Mouse (Mus musculus) midbrain, embryonic 14.5 days (tissue): ENCODE measurements at regions not wholly inside any gene's neighbourhood (a gene's known extent, or its start where the extent isn't known, plus 50 kb on each side); places are given as distances from the start of the nearest gene placed in this dataset.

Source experiments
- ATAC-seq: fragments of 200-750 bp; cut with Nextera tagmentation; 2 replicates; pipeline ENCODE4 v1.8.0; 2017; ENCODE audit warnings: moderate number of reproducible peaks, moderate library complexity; ENCODE audit not compliant: low FRiP score, low TSS enrichment
- DNase-seq: peaks from one replicate; pipeline ENCODE4 v3.0.0-alpha.2; 2015
- H3K27ac ChIP-seq: fragments of 300-500 bp; sonication (generic); replicated peaks from 2 replicates; pipeline ENCODE4 v1.5.1; 2014; ENCODE audit warnings: mild to moderate bottlenecking, low read depth, low read length, moderate library complexity
- H3K27me3 ChIP-seq: fragments of 300-500 bp; sonication (generic); 2 replicates; pipeline ENCODE4 v1.6.1; 2014; ENCODE audit warnings: low read length, control low read depth, mixed read lengths; ENCODE audit not compliant: control insufficient read depth, insufficient read depth
- H3K36me3 ChIP-seq: fragments of 300-500 bp; sonication (generic); 2 replicates; pipeline ENCODE4 v1.6.1; 2014; ENCODE audit warnings: low read length, control low read depth; ENCODE audit not compliant: control insufficient read depth, insufficient read depth
- H3K4me1 ChIP-seq: fragments of 300-500 bp; sonication (generic); 2 replicates; pipeline ENCODE4 v1.6.1; 2014; ENCODE audit warnings: mild to moderate bottlenecking, antibody characterized with exemption, low read length, control low read depth; ENCODE audit not compliant: control insufficient read depth, insufficient read depth
- H3K4me2 ChIP-seq: fragments of 300-500 bp; sonication (generic); 2 replicates; pipeline ENCODE4 v1.6.1; 2014; ENCODE audit warnings: mild to moderate bottlenecking, low read length, moderate library complexity
- H3K4me3 ChIP-seq: fragments of 300-500 bp; sonication (generic); replicated peaks from 2 replicates; pipeline ENCODE4 v1.5.1; 2014; ENCODE audit warnings: low read depth, low read length
- H3K9ac ChIP-seq: fragments of 300-500 bp; sonication (generic); replicated peaks from 2 replicates; pipeline ENCODE4 v1.6.1; 2014; ENCODE audit warnings: mild to moderate bottlenecking, low read length, moderate library complexity
- H3K9me3 ChIP-seq: fragments of 300-500 bp; sonication (generic); 2 replicates; pipeline ENCODE4 v1.6.1; 2016; ENCODE audit warnings: low read length, control low read depth, mixed read lengths; ENCODE audit not compliant: control insufficient read depth
- WGBS: fragments of 180-500 bp; shearing (Covaris S2); extraction: QIAGEN DNeasy Blood & Tissue Kit; methylation state at CpG from one replicate; pipeline ENCODE4 v1.1.7; 2014; 5-methylcytosine and 5-hydroxymethylcytosine counted together

DNA sequence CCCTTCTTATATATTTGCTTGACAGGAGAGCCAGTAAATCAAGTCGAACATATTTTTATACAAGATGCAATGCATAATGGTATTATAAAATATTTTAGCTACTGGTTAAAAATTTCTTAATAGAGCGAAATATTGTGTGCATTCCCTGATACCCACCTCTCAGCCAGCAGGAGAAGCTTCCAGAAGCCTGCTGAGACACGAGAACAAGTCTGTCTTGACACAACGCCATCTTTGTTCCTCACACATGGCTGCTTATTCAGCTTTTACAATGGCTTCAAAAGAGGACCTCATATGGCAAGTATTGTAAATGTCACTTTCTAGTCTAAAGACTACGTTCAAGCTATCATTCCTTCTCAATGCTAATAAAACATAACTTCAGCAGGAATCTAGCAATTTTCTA is 217.1 kb upstream of the Sptlc3 start:
- WGBS, result 79% methylated on average over 5 of the region's 5 CpGs
- no peak for ATAC-seq

DNA sequence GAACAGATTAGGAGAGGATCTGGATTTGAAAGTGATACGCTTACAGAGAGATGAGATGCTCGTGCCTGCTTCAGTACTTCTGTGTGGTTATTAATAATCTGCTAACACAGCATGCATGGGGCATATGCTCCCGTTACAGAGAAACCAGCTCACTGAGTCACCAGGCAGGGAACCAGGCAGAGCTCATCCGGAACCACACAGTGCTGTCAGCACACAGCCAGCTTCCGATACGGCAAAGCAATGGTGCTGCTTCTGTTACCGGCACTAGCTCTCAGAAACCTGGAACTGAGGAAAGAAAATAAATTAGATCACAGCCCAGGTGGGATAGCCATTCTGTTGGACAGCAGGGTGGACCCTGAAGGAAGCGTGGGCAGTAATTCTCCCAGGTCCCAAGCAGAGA is 216.1 kb upstream of the Sptlc3 start:
- Histone ChIP-seq H3K9ac (no peak overlapping the region), H3K27ac (no peak overlapping the region), H3K4me2 (no peak overlapping the region), H3K4me3 (no peak overlapping the region), H3K4me1 (no peaks in the 10 kb centered on the region), H3K27me3 (no peaks in the 10 kb centered on the region), H3K36me3 (no peaks in the 10 kb centered on the region), H3K9me3 (no peaks in the 10 kb centered on the region)
- ATAC-seq, result no peak
- WGBS, result 92% methylated on average over 8 of the region's 8 CpGs
- no peak for DNase-seq

More for the DNA sequence above, 217.1 kb upstream of the Sptlc3 start:
- Histone ChIP-seq H3K4me2 (no peak overlapping the region), H3K36me3 (no peaks in the 10 kb centered on the region), H3K9me3 (no peaks in the 10 kb centered on the region), H3K27me3 (no peaks in the 10 kb centered on the region), H3K4me3 (no peak overlapping the region), H3K9ac (no peak overlapping the region), H3K27ac (no peak overlapping the region), H3K4me1 (no peaks in the 10 kb centered on the region)
- DNase-seq, result no peak

DNA sequence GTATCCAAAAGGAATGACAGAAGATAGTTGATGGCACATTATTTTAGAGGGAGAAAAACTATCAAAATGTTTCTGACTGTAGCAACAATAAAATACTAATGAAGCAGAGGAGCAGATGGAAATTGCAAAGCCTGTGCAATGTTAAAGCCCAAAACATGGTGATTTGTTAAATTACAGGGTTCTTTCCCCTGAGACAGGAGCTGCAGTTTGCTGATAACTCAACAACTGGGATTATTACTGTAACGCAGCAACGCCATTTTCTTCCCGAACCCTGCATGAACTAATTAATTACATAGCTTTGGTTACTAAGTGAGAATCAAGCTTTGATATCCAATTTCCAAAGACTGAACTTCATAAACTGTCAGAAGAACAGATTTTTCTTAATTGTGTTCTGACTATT is 212.7 kb upstream of the Sptlc3 start:
- no peaks in the 10 kb centered on the region for H3K4me1 ChIP-seq
- peak; percentile 63 for DNase-seq
- no peak overlapping the region for H3K4me3 ChIP-seq
- H3K36me3 ChIP-seq, result no peaks in the 10 kb centered on the region
- ATAC-seq, result no peak
- H3K27me3 ChIP-seq, result no peaks in the 10 kb centered on the region
- H3K9ac ChIP-seq, result no peak overlapping the region
- WGBS, result 44% methylated on average over 3 of the region's 3 CpGs
- no peaks in the 10 kb centered on the region for H3K9me3 ChIP-seq
- no peak overlapping the region for H3K4me2 ChIP-seq
- no peak overlapping the region for H3K27ac ChIP-seq

DNA sequence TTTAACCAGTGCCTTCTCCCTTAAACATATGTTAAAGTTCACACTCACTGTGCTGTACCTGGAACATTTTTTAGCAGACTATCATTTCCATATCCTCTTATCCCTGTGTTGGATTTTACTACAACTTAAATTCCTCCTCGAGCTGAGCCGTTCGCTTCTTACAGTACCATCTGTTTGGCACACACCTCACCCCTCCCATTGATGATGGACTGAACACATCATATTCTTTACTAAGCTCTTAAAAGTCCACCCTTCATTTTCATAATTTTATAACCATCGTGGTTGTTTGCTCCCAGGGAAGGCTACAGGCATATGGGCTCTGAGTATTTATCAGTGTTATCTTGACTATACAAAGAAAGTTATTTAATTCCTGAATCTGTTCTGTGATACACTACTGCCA is 209.4 kb upstream of the Sptlc3 start:
- H3K9ac ChIP-seq, result no peak overlapping the region
- no peaks in the 10 kb centered on the region for H3K9me3 ChIP-seq
- DNase-seq (no peak), ATAC-seq (no peak)
- H3K27me3 ChIP-seq, result no peaks in the 10 kb centered on the region
- 77% methylated on average over 4 of the region's 4 CpGs for WGBS
- no peak overlapping the region for H3K4me2 ChIP-seq
- H3K4me3 ChIP-seq, result no peak overlapping the region
- H3K27ac ChIP-seq, result no peak overlapping the region
- no peaks in the 10 kb centered on the region for H3K4me1 ChIP-seq
- no peaks in the 10 kb centered on the region for H3K36me3 ChIP-seq

DNA sequence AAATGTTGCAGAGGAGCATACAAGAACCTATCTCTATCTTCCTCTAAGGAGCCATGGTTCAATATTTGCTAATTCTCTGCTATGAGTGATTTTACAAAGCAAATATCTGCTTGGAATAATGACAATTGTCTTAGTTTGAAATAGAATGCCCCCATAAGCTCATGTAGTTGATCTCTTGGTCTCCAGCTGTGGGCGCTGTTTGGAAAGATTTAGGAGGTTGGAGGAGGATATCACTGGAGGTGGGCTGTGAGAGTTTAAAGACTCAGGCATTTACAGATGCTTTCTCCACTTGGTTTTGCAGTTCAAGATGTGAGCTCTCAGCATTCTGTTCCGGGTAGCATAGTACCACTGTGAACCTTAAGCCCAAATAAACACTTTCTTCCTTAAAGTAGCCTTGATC is 207.3 kb upstream of the Sptlc3 start:
- no peak for ATAC-seq
- Histone ChIP-seq H3K4me1 (no peaks in the 10 kb centered on the region), H3K36me3 (no peaks in the 10 kb centered on the region), H3K27me3 (no peaks in the 10 kb centered on the region), H3K4me3 (no peak overlapping the region), H3K4me2 (no peak overlapping the region), H3K9ac (no peak overlapping the region), H3K27ac (no peak overlapping the region), H3K9me3 (no peaks in the 10 kb centered on the region)
- DNase-seq, result no peak
- WGBS, result 55% methylated on average over 2 of the region's 2 CpGs

DNA sequence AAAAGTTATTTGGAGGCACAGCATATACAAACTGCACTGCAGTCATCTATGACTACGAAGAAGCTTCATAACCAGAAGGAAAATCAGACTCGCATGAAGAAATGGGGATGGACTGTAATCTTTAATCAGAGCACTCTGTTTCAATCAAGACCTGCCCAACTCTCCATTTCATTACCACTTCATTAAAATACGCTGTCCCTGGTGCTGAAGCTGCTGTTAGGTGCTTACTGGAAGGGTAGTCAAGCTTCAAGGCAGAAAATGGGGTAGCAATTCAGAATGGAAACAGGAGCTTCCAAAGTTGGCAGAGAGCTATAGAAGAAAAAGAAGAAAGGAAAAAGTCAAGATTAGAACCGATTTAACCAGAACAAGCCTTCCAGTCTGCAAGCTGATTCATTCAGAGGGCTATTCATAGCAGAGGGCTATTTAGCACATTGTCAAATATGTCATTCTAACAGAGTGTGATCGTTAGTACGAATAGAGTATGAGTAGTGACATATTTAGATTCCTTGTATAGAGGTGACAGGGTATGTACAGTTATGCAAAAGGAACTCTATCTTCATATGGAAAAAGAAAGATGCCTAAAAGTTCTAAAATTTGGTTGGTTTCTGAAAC is 195.1 kb upstream of the Sptlc3 start:
- ATAC-seq, result no peak
- Histone ChIP-seq H3K27ac (no peak overlapping the region), H3K9me3 (no peaks in the 10 kb centered on the region), H3K4me1 (no peaks in the 10 kb centered on the region), H3K27me3 (no peaks in the 10 kb centered on the region), H3K4me2 (no peak overlapping the region), H3K36me3 (no peaks in the 10 kb centered on the region), H3K4me3 (no peak overlapping the region), H3K9ac (no peak overlapping the region)
- DNase-seq, result peak; percentile 54
- WGBS, result 65% methylated on average over 6 of the region's 6 CpGs

DNA sequence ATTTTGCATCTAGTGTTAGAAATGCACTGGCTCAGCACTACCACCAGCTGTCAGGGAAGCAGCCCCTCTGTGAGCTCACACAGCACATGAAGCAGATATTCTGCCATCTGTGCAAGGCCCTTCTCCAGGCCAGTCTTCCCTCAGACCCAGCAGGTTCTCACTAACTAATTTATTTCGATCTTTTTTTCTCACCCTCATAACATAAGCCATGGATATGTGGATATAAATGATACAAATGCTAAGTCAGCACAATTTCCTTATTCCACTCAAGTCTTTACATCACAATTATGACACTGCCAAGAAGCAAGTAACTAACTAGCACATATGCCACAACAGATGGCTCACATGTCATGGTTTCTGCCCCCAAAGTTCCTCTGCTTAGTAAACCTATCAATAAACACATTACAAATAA is 182.3 kb upstream of the Sptlc3 start:
- no peak overlapping the region for H3K9ac ChIP-seq
- H3K4me1 ChIP-seq, result no peaks in the 10 kb centered on the region
- WGBS, result 79% methylated on average over 1 of the region's 1 CpGs
- H3K9me3 ChIP-seq, result no peaks in the 10 kb centered on the region
- no peak for DNase-seq
- no peaks in the 10 kb centered on the region for H3K27me3 ChIP-seq
- H3K4me3 ChIP-seq, result no peak overlapping the region
- H3K36me3 ChIP-seq, result no peaks in the 10 kb centered on the region
- no peak overlapping the region for H3K27ac ChIP-seq
- peak; percentile 63; the same call in 1 of the 2 replicates for ATAC-seq
- no peak overlapping the region for H3K4me2 ChIP-seq

DNA sequence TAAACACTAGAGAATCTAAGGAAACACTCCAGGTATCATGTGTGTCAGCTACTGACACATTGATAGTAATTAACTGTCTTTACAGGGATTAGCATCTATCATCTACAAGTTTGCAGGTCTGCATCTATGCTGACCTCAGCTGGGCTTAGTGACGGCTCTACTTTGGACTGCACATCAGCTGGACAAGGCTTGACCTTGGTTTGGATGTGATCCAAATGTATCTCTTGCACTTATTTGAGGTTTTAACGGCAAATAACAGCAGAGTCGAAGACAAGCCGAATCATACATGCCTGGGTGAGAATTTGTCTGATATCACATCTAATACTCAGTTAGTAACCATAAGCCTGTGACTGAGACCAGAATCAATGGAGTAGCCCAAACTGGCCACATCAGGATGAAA is 181.7 kb upstream of the Sptlc3 start:
- no peak overlapping the region for H3K9ac ChIP-seq

DNA sequence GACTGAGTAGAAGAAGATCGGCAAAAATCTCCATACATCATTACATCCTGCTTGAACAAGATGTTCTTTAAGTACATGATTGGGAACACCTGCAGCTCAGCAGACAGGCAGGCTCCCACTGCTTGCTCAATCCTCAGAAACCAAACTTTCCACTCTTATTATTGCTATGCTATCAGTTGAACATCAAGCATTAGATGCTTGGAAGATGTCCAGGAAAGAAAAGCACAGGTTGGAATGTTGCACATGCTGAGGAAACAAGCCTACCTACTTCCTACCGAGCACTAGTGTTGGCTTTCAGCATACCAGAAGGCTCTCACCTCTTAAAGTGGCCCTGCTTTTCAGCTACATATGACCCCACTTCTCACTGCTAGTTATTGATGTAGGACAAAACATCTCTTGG is 171.2 kb upstream of the Sptlc3 start:
- no peaks in the 10 kb centered on the region for H3K4me1 ChIP-seq
- WGBS, result 80% methylated on average over 2 of the region's 2 CpGs
- H3K9ac ChIP-seq, result no peak overlapping the region
- no peak overlapping the region for H3K4me3 ChIP-seq
- H3K27ac ChIP-seq, result no peak overlapping the region
- H3K4me2 ChIP-seq, result no peak overlapping the region
- H3K36me3 ChIP-seq, result no peaks in the 10 kb centered on the region
- H3K9me3 ChIP-seq, result no peaks in the 10 kb centered on the region
- no peak for ATAC-seq
- DNase-seq, result no peak
- no peaks in the 10 kb centered on the region for H3K27me3 ChIP-seq

More for the DNA sequence above, 181.7 kb upstream of the Sptlc3 start:
- WGBS, result 81% methylated on average over 4 of the region's 4 CpGs
- Histone ChIP-seq H3K9me3 (no peaks in the 10 kb centered on the region), H3K4me1 (no peaks in the 10 kb centered on the region), H3K36me3 (no peaks in the 10 kb centered on the region), H3K4me2 (no peak overlapping the region), H3K27ac (no peak overlapping the region), H3K4me3 (no peak overlapping the region), H3K27me3 (no peaks in the 10 kb centered on the region)
- no peak for DNase-seq
- ATAC-seq, result no peak
